Mouse (Mus musculus) adrenal gland, postnatal 36 days (tissue): Measurements from ENCODE around the gene Rfxank. TPM values are rescaled to one million over a fixed set of nuclear protein-coding genes. Genes with fewer than 3 reads are reported as not detected.

Experiments
- DNase-seq, 2 experiments: peaks; one replicate each; pipeline ENCODE4 v3.0.0; 2021; ENCODE audit warnings: mixed read lengths in 1 of 2
- long read RNA-seq, 2 experiments: library from polyadenylated mRNA; stranded (forward); transcript quantifications; one replicate each; pipeline ENCODE4 v2.0.0; 2021; ENCODE audit warnings: borderline sequencing depth in 2 of 2
- total RNA-seq, 2 experiments: library from RNA; stranded (reverse); gene quantifications; 2 replicates each; pipeline ENCODE4 v1.2.3; 2021

Gene Rfxank
- total RNA-seq = 10 to 100 TPM; 15.2 to 17.1 TPM
- long read RNA-seq, experiment 1, transcript Rfxank-201 (9 exons, 3,609 nt) = major isoform, 9 of 15 reads
- long read RNA-seq, experiment 1, transcript Rfxank-203 (9 exons, 1,121 nt) = minor isoform, 5 of 15 reads
- long read RNA-seq, experiment 1, partial matches to known transcripts = 1 of 15 reads
- long read RNA-seq, experiment 1, other reads (novel, unspliced or antisense) = 0 of 15 reads
- long read RNA-seq, experiment 2, partial matches to known transcripts = 1 of 8 reads
- long read RNA-seq, experiment 2, other reads (novel, unspliced or antisense) = 2 of 8 reads

- DNase-seq = peak; percentile 99
Measured at GRCm38 (mm10) chr8:70139026-70139857, at the start of gene Rfxank, which contains the start of the genes Borcs8 and Mef2b. Gene Rfxank, minus strand, starts transcription at chr8:70139154. Gene Borcs8, plus strand, starts transcription at chr8:70139499. Gene Mef2b, plus strand, starts transcription at chr8:70139711.

- DNase-seq = peak in 1 of 2 experiments; percentile 47
Measured at GRCm38 (mm10) chr8:70188707-70189106, 49.8 kb upstream of the Rfxank start.

GRCm38 (mm10) chr8:70183194-70183593, 44.2 kb upstream of the Rfxank start:
- peak in 1 of 2 experiments; percentile 29 for DNase-seq

- DNase-seq = no peak
Measured at GRCm38 (mm10) chr8:70181903-70182252, 42.9 kb upstream of the Rfxank start.

- DNase-seq = no peak
Measured at GRCm38 (mm10) chr8:70181212-70181902, 42.4 kb upstream of the Rfxank start.

- DNase-seq = no peak
Measured at GRCm38 (mm10) chr8:70179082-70179481, 40.1 kb upstream of the Rfxank start.

- no peak for DNase-seq
Measured at GRCm38 (mm10) chr8:70178231-70178630, 39.3 kb upstream of the Rfxank start.

GRCm38 (mm10) chr8:70174079-70174478, 35.1 kb upstream of the Rfxank start:
- DNase-seq = no peak

GRCm38 (mm10) chr8:70173320-70173719, 34.4 kb upstream of the Rfxank start:
- no peak for DNase-seq

GRCm38 (mm10) chr8:70172043-70172681, 33.2 kb upstream of the Rfxank start, which contains the start of gene Tmem161a:
Gene Tmem161a, plus strand, starts transcription at chr8:70172356.
- peak; percentile 93 to 94 for DNase-seq

- no peak for DNase-seq
Measured at GRCm38 (mm10) chr8:70171240-70171639, 32.3 kb upstream of the Rfxank start.

GRCm38 (mm10) chr8:70170748-70171147, 31.8 kb upstream of the Rfxank start:
- DNase-seq = no peak

- no peak for DNase-seq
Measured at GRCm38 (mm10) chr8:70170116-70170515, 31.2 kb upstream of the Rfxank start.

GRCm38 (mm10) chr8:70166504-70167110, 27.7 kb upstream of the Rfxank start:
- DNase-seq = peak; percentile 63 to 83

- DNase-seq = no peak
Measured at GRCm38 (mm10) chr8:70163316-70163715, 24.4 kb upstream of the Rfxank start.

- DNase-seq = no peak
Measured at GRCm38 (mm10) chr8:70160015-70160414, 21.1 kb upstream of the Rfxank start.

- no peak for DNase-seq
Measured at GRCm38 (mm10) chr8:70159211-70159610, 20.3 kb upstream of the Rfxank start.

GRCm38 (mm10) chr8:70158069-70158853, 19.3 kb upstream of the Rfxank start:
- peak; percentile 70 to 87 for DNase-seq

GRCm38 (mm10) chr8:70157240-70157800, 18.4 kb upstream of the Rfxank start:
- DNase-seq = no peak

- peak; percentile 81 for DNase-seq
Measured at GRCm38 (mm10) chr8:70152537-70153257, 13.7 kb upstream of the Rfxank start.
